Mouse (Mus musculus) liver, embryonic 16.5 days (tissue): Measurements from ENCODE around the gene C2cd5. TPM values are rescaled to one million over a fixed set of nuclear protein-coding genes. Genes with fewer than 3 reads are reported as not detected.
A peak's percentile ranks its signal among the peaks of the same experiment; 100 is the strongest.

Experiments used
- ATAC-seq: fragments of 200-750 bp; cut with Nextera tagmentation; 2 replicates; pipeline ENCODE4 v1.8.0; 2017; ENCODE audit warnings: low read depth, mild to moderate bottlenecking, moderate number of reproducible peaks, moderate library complexity
- H3K27ac ChIP-seq: fragments of 300-500 bp; sonication (generic); 2 replicates; pipeline ENCODE4 v1.5.1; 2014; ENCODE audit warnings: mild to moderate bottlenecking, low read length
- H3K27me3 ChIP-seq: fragments of 300-500 bp; sonication (generic); 2 replicates; pipeline ENCODE4 v1.6.1; 2014; ENCODE audit warnings: low read depth, low read length, mixed read lengths; ENCODE audit not compliant: control insufficient read depth, insufficient read depth
- H3K36me3 ChIP-seq: fragments of 300-500 bp; sonication (generic); 2 replicates; pipeline ENCODE4 v1.6.1; 2014; ENCODE audit warnings: mild to moderate bottlenecking; ENCODE audit not compliant: control insufficient read depth, insufficient read depth
- H3K4me1 ChIP-seq: fragments of 300-500 bp; sonication (generic); 2 replicates; pipeline ENCODE4 v1.6.1; 2014; ENCODE audit warnings: low read depth, low read length, mixed read lengths; ENCODE audit not compliant: control insufficient read depth
- H3K4me2 ChIP-seq: fragments of 300-500 bp; sonication (generic); 2 replicates; pipeline ENCODE4 v1.6.1; 2014; ENCODE audit warnings: low read depth, low read length, mixed read lengths
- H3K4me3 ChIP-seq: fragments of 300-500 bp; sonication (generic); 2 replicates; pipeline ENCODE4 v1.5.1; 2014; ENCODE audit warnings: low read depth, mild to moderate bottlenecking, low read length
- H3K9ac ChIP-seq: fragments of 300-500 bp; sonication (generic); 2 replicates; pipeline ENCODE4 v1.6.1; 2014; ENCODE audit warnings: low read depth, low read length
- H3K9me3 ChIP-seq: fragments of 300-500 bp; sonication (generic); replicated peaks from 2 replicates; pipeline ENCODE4 v1.6.1; 2016; ENCODE audit warnings: low read length; ENCODE audit not compliant: control insufficient read depth
- WGBS: fragments of 180-500 bp; shearing (Covaris S2); extraction: QIAGEN DNeasy Blood & Tissue Kit; methylation state at CpG from one replicate; pipeline ENCODE4 v1.1.7; 2014; ENCODE audit not compliant: insufficient replicate concordance; 5-methylcytosine and 5-hydroxymethylcytosine counted together
- polyA plus RNA-seq: library from polyadenylated mRNA; unstranded; fragments of >200 nt; fragmentation: Nextera tagmentation; extraction: Ambion mirVana; gene quantifications from 2 replicates; pipeline ENCODE4 v1.2.1, GENCODE M21; 2015

The C2cd5 gene
- polyA plus RNA-seq, 1 experiment from 2014 or later: 18.5 TPM

DNA sequence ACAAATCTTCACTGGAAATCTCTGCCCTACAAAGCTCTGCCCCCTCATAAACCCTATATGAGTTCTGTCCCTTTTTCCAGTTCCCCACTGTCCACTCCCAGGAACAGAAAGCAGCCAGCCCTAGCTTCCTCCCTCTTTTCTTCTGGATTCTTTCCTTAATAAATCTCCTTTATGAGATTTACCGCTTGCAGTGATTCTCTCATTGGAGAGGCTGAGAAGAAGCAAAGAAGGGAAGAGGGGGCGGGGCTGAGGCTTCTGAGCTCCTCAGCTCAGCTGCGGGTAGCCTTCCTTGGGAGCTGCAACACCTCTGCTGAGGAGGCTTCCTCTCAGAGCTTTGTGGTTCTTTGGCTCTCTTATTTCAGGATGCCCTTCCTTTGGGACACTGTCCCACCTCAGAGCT is 30.0 kb upstream of the C2cd5 start:
- H3K36me3 ChIP-seq: no peaks in the 10 kb centered on the region
- no peaks in the 10 kb centered on the region for H3K9me3 ChIP-seq
- H3K4me1 ChIP-seq: no peaks in the 10 kb centered on the region
- H3K27ac ChIP-seq: no peak overlapping the region
- H3K4me3 ChIP-seq: no peak overlapping the region
- no peaks in the 10 kb centered on the region for H3K27me3 ChIP-seq
- H3K4me2 ChIP-seq: no peak overlapping the region
- 71% methylated on average over 3 of the region's 3 CpGs for WGBS
- H3K9ac ChIP-seq: no peak overlapping the region
- ATAC-seq: no peak

DNA sequence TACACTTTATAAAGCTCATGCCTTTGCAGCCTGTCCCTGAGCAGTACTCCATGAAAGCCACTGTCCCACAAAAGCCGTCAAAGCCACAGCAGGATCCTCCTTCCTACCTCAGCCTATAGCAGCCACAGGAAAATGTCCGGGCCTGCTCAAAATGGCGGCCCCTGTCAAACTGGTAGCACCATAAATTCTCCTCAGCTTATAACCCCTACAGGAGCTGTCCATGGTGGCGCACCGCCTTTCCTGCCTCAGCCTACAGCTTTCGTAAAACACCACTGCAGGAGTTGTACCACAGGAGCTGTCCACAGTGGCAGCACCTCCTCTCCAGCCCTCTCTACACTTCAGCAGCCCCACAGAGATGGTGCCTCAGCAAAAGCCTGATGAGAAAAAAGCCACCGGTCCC is 29.5 kb upstream of the C2cd5 start:
- Histone ChIP-seq H3K36me3 (no peaks in the 10 kb centered on the region), H3K4me1 (no peaks in the 10 kb centered on the region), H3K9ac (no peak overlapping the region), H3K27me3 (no peaks in the 10 kb centered on the region), H3K27ac (no peak overlapping the region), H3K4me3 (no peak overlapping the region), H3K9me3 (no peaks in the 10 kb centered on the region), H3K4me2 (no peak overlapping the region)
- ATAC-seq: no peak
- WGBS: 63% methylated on average over 7 of the region's 7 CpGs

- Histone ChIP-seq H3K4me3 (no peak overlapping the region), H3K4me1 (no peaks in the 10 kb centered on the region), H3K27me3 (no peaks in the 10 kb centered on the region), H3K9ac (no peak overlapping the region), H3K4me2 (no peak overlapping the region), H3K9me3 (no peaks in the 10 kb centered on the region), H3K27ac (no peak overlapping the region), H3K36me3 (no peaks in the 10 kb centered on the region)
- ATAC-seq: no peak
Measured at GRCm38 (mm10) chr6:143125721-143126120, 25.8 kb upstream of the C2cd5 start.

DNA sequence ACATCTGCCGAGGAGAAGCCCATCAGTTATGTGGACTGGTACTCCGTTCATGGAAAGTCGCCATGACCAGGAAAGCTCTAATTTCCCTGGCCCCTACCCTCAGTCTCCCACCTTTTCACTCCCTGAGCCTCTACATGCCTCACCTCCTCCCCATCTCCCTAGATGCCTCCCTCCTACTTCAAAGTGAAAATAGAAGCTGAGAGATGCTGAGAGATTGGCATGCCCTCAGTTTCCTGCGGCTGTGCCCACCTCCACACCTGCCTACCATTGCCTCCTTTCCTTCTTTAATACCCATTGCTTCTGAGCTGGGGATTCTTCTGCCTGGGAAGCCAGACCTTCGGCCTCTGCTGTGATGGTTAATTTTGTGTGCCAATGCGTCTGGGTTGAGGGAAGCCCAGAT is 19.4 kb upstream of the C2cd5 start:
- H3K9ac ChIP-seq: no peak overlapping the region
- H3K4me3 ChIP-seq: no peak overlapping the region
- no peaks in the 10 kb centered on the region for H3K9me3 ChIP-seq
- peaks cover 7% of the 10 kb centered on the region for H3K4me1 ChIP-seq
- no peak overlapping the region for H3K4me2 ChIP-seq
- 76% methylated on average over 6 of the region's 6 CpGs for WGBS
- H3K27ac ChIP-seq: no peak overlapping the region
- H3K27me3 ChIP-seq: no peaks in the 10 kb centered on the region
- H3K36me3 ChIP-seq: no peaks in the 10 kb centered on the region
- ATAC-seq: no peak

GRCm38 (mm10) chr6:143116779-143117178 is 16.8 kb upstream of the C2cd5 start:
- Histone ChIP-seq H3K27ac (no peak overlapping the region), H3K4me1 (peaks cover 7% of the 10 kb centered on the region), H3K4me2 (no peak overlapping the region), H3K36me3 (no peaks in the 10 kb centered on the region), H3K27me3 (no peaks in the 10 kb centered on the region), H3K9me3 (no peaks in the 10 kb centered on the region), H3K9ac (no peak overlapping the region), H3K4me3 (no peak overlapping the region)
- ATAC-seq: no peak
- WGBS: 60% methylated on average over 6 of the region's 6 CpGs

GRCm38 (mm10) chr6:143115505-143115904 is 15.6 kb upstream of the C2cd5 start:
- peaks cover 7% of the 10 kb centered on the region for H3K4me1 ChIP-seq
- H3K27me3 ChIP-seq: no peaks in the 10 kb centered on the region
- H3K9ac ChIP-seq: no peak overlapping the region
- peak; percentile 30; the same call in 1 of the 2 replicates for ATAC-seq
- H3K4me3 ChIP-seq: no peak overlapping the region
- no peak overlapping the region for H3K4me2 ChIP-seq
- 30% methylated on average over 5 of the region's 5 CpGs for WGBS
- H3K27ac ChIP-seq: no peak overlapping the region
- H3K36me3 ChIP-seq: no peaks in the 10 kb centered on the region
- no peaks in the 10 kb centered on the region for H3K9me3 ChIP-seq

GRCm38 (mm10) chr6:143115011-143115445 is 15.1 kb upstream of the C2cd5 start:
- H3K9ac ChIP-seq: 0 out of 2 replicates have a peak overlapping the region, but pooled peaks have one; percentile 12
- H3K27me3 ChIP-seq: no peaks in the 10 kb centered on the region
- peak; percentile 83 for ATAC-seq
- H3K4me2 ChIP-seq: peak overlapping the region; percentile 46
- WGBS: 6% methylated on average over 9 of the region's 9 CpGs
- no peak overlapping the region for H3K4me3 ChIP-seq
- H3K27ac ChIP-seq: peak overlapping the region; percentile 41; the same call in 1 of the 2 replicates
- H3K9me3 ChIP-seq: no peaks in the 10 kb centered on the region
- H3K4me1 ChIP-seq: peaks cover 7% of the 10 kb centered on the region
- no peaks in the 10 kb centered on the region for H3K36me3 ChIP-seq

DNA sequence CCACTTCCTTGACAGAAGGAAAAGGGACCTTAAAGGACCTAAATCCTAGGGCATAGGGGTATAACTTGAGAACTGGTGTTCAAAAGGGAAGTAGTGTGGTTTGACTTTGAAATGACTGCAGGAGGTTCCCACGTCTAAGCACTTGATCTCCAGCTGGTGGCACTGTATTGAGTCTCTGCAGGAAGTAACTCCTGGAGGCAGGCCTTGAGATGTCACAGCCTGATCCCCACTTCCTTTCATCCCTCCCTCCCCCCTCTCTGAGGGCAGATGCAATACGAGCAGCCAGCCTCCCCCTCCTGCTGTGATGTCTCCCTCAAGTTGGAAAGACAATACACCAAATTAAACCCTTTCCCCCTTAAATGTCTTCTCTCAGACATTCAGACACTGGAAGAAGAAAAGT is 14.6 kb upstream of the C2cd5 start:
- Histone ChIP-seq H3K27me3 (no peaks in the 10 kb centered on the region), H3K27ac (peak overlapping the region; percentile 41; the same call in 1 of the 2 replicates), H3K36me3 (no peaks in the 10 kb centered on the region), H3K4me1 (peaks cover 7% of the 10 kb centered on the region), H3K9ac (no peak overlapping the region), H3K9me3 (no peaks in the 10 kb centered on the region), H3K4me2 (peak overlapping the region; percentile 46), H3K4me3 (no peak overlapping the region)
- peak; percentile 63 for ATAC-seq
- 5% methylated on average over 2 of the region's 2 CpGs for WGBS

- no peaks in the 10 kb centered on the region for H3K27me3 ChIP-seq
- H3K9ac ChIP-seq: no peak overlapping the region
- H3K4me2 ChIP-seq: no peak overlapping the region
- H3K36me3 ChIP-seq: no peaks in the 10 kb centered on the region
- H3K4me1 ChIP-seq: peaks cover 7% of the 10 kb centered on the region
- no peak overlapping the region for H3K27ac ChIP-seq
- 63% methylated on average over 7 of the region's 7 CpGs for WGBS
- no peaks in the 10 kb centered on the region for H3K9me3 ChIP-seq
- no peak for ATAC-seq
- H3K4me3 ChIP-seq: no peak overlapping the region
Measured at GRCm38 (mm10) chr6:143110371-143110770, 10.4 kb upstream of the C2cd5 start.
